Mouse (Mus musculus) MEL (cell line): ENCODE measurements around the gene Folr2.

Source experiments
- GATA1 ChIP-seq: IDR thresholded peaks from 2 replicates; pipeline ENCODE4 v1.6.1; 2011; ENCODE audit warnings: low read depth, low read length, improper control_type of control experiment
- MYC ChIP-seq: IDR thresholded peaks from 2 replicates; pipeline ENCODE4 v1.6.1; 2011; ENCODE audit warnings: low read depth, mild to moderate bottlenecking, low read length, improper control_type of control experiment, moderate library complexity
- POLR2A ChIP-seq, 2 experiments: IDR thresholded peaks; 2 replicates each; pipeline ENCODE4 v1.6.1; 2011 to 2012; ENCODE audit warnings: low read length in 2 of 2, mild to moderate bottlenecking in 2 of 2, control low read depth in 1 of 2, improper control_type of control experiment in 1 of 2, low read depth in 1 of 2, moderate library complexity in 1 of 2; ENCODE audit not compliant: control insufficient read depth in 1 of 2, insufficient read depth in 1 of 2, poor library complexity in 1 of 2
- ZC3H11A ChIP-seq: IDR thresholded peaks from 2 replicates; pipeline ENCODE4 v1.6.1; 2012; ENCODE audit warnings: low read depth, mild to moderate bottlenecking, inconsistent platforms, low read length, improper control_type of control experiment

- no peak for TF ChIP-seq ZC3H11A
- no peak for TF ChIP-seq GATA1
- no peak for TF ChIP-seq POLR2A (IDR thresholded peaks at IDR 0.05; ENCODE audit: control insufficient read depth in 1 of 2, insufficient read depth in 1 of 2, low read depth in 1 of 2, low read length in 2 of 2, poor library complexity in 1 of 2)
- TF ChIP-seq MYC, result no peak
Observed at GRCm38 (mm10) chr7:101860978-101861377, 4.0 kb upstream of the Folr2 start.
